Mouse (Mus musculus): ENCODE measurements at regions not wholly inside any gene's neighbourhood (a gene's known extent, or its start where the extent isn't known, plus 50 kb on each side); places are given as distances from the start of the nearest gene placed in this dataset.
"Not testable (repeated sequence)": the region's sequence is repeated elsewhere in the genome, so short reads cannot be mapped to it uniquely, and the experiment has no call there.

DNA sequence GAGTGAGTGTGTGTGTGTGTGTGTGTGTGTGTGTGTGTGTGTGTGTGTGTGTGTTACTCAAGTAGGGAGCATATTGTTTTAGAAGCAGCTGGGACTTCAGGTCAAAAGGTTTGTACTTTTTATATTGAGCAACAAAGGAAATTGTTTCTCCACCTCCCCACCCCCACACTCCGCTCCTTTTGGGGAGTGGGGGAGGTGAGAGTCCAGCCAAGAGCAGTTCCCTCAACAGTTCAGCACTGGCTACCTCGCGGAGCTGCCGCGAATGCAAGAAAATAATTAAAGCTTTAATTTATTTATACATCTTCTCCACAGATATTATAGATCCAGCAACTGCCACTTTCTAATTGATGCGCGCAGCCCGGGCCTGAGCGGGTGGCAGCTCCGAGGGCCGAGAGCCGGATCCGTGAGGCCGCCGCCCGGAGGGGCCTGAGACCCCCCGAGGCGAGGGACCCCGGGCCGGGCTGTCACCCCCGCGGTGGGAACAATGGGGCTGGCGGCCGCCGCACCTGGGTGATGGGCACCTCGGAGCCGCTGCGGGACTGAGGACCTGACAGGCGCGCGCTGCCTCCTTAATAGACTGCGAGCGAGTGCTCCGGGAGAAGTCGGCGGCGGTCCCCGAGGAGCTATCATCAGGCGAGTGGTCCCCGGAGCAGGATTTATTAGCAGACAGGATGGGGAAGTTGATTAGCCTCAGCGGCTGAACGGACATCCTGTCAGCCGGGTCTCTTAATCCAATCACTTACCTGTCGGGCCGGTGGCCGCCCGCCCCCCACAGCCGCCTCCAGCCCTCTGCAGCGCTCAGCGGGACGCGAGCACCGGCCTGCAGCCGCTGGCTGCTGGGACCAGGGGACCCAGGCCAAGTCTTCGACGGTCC lies 124.4 kb downstream of the Melk start:
- intact Hi-C loops (cut with DNase I), result no loop called here
- peak in 1 of 2 experiments; percentile 13 for DNase-seq (ENCODE audit: extremely low spot score in 1 of 2, low spot score in 2 of 2)
- Histone ChIP-seq H3K27ac (no peak overlapping the region), H3K4me3 (peak overlapping the region; percentile 40)
- no peak for TF ChIP-seq CTCF (IDR thresholded peaks at IDR 0.05)

DNA sequence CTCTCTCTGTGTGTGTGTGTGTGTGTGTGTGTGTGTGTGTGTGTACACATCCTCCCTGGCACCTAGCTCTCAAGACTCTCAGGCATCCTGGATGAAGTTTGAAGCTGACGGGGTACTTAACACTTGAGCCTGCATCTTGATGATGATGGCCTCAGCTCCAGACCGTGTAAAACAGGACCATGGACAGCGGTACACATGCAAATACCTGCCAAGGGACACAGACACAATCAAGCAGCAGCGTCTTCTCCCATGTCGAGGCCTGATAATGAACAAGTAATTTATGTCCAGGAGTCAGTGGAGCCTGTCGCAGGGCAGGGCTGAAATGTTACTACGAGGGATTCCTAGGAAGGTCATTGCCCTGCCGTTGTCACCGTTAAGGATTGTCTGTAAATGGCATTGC lies 133.9 kb downstream of the Melk start:
- Histone ChIP-seq H3K27ac (no peak overlapping the region), H3K4me3 (no peak overlapping the region)
- intact Hi-C loops (cut with DNase I), result no loop called here
- no peak for TF ChIP-seq CTCF (IDR thresholded peaks at IDR 0.05)
- no peak for DNase-seq (ENCODE audit: extremely low spot score in 1 of 2, low spot score in 2 of 2)

DNA sequence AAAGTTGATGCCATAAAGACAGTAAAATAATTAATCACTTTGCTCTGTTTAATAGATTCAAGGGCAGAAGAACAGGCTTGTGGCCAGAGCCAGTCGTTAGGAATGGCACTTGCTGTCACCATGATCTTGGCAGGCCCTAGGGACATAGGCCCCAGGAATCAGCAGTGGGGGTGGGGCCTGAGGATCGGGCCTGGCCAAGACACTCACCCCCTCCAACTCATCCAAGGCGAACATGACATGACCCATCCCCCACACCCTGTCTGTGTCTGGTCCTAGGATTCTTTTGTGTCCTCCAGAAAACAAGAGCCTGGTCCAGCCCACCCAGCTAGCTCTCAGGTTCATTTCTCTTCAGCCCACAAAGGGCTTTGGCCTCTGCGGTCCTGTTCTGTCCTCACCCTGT lies 144.8 kb downstream of the Melk start:
- no peak for DNase-seq (ENCODE audit: extremely low spot score in 1 of 2, low spot score in 2 of 2)
- Histone ChIP-seq H3K27ac (no peak overlapping the region), H3K4me3 (no peak overlapping the region)
- no peak for TF ChIP-seq CTCF (IDR thresholded peaks at IDR 0.05)
- intact Hi-C loops (cut with DNase I), result no loop called here

DNA sequence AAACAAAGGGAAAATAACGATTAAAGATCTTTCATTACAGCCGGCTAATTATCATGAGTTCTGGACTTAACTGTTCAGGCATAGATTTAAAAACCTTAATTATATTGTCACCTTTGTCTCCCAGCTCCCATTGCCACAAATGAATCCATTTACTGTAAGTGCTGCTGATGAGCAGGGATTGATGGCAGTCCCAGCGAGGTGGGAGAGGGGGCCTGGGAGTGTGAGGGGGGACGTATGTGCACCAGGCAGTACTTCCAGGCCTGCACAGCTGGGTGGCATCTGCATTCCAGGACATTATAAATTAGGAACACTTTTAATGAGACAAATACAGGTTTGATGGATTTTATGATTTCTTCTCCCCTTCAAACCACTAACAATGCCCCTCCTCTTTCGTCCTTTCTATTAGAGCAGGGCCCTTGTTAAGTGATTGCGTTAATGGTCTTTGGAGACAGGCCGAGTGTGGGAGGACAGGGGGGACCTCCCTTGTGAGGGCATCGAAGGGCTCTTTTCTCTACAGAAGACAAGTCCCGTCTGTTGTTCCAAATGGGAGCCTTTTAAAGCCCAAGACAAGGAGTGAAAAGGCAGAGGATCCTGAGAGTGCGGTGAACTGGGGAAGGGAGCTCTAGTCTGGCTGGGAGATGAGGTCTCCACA lies 150.3 kb downstream of the Melk start:
- intact Hi-C loops (cut with DNase I), result no loop called here

DNA sequence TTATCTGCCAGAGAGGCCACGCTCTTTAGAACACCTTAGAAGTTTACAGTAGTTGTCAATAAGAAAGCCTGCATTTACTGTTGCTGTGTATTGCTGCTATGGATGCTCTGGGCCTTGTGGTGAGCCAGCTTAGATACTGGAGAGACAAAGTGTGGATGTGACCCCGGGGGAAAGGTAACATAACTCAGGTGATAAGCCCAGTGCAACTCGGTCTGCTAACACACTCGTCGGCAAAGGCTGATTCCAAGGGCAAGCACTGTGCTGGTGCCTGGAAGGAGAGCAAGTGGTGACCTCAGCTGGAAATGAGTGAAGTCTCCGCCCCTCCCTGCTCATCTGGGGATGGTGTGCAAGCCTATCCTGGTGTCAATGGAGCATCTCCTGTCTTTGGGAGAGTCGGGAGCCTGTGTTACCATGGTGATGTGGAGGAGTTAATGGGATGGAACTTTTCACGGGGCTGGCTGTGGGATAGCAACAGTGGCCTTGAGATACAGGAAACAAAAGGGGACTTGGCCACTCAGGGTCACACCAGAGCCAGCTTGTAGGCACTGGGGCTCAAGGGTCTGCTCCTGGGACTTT lies 151.5 kb downstream of the Melk start:
- DNase-seq (ENCODE audit: extremely low spot score in 1 of 2, low spot score in 2 of 2), result no peak
- Histone ChIP-seq H3K27ac (no peak overlapping the region), H3K4me3 (no peak overlapping the region)
- intact Hi-C loops (cut with DNase I), result no loop called here
- no peak for TF ChIP-seq CTCF (IDR thresholded peaks at IDR 0.05)

More for the DNA sequence above, 150.3 kb downstream of the Melk start:
- no peak for DNase-seq (ENCODE audit: extremely low spot score in 1 of 2, low spot score in 2 of 2)
- Histone ChIP-seq H3K27ac (no peak overlapping the region), H3K4me3 (no peak overlapping the region)
- no peak for TF ChIP-seq CTCF (IDR thresholded peaks at IDR 0.05)

DNA sequence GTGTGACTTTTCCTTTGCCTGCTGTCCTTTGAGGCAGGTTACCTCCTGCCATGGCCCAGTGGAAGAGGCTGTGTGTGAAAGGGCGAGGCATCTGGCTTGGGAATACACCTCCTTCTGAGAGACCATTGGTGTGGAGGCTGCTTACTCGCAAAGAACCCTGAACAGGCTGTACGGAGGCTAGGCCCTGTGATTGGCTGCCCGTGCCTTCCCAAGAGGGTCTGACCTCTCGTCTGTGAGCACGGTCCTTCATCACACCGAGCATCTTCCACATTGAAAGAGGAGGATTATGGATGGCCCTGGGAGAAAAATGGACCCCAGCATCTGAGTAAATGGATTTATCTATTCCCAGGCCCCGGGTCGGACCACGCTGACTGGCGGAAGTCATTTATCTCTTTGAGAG lies 152.9 kb downstream of the Melk start:
- TF ChIP-seq CTCF (IDR thresholded peaks at IDR 0.05), result no peak
- intact Hi-C loops (cut with DNase I), result no loop called here
- Histone ChIP-seq H3K4me3 (no peak overlapping the region), H3K27ac (no peak overlapping the region)
- no peak for DNase-seq (ENCODE audit: extremely low spot score in 1 of 2, low spot score in 2 of 2)

DNA sequence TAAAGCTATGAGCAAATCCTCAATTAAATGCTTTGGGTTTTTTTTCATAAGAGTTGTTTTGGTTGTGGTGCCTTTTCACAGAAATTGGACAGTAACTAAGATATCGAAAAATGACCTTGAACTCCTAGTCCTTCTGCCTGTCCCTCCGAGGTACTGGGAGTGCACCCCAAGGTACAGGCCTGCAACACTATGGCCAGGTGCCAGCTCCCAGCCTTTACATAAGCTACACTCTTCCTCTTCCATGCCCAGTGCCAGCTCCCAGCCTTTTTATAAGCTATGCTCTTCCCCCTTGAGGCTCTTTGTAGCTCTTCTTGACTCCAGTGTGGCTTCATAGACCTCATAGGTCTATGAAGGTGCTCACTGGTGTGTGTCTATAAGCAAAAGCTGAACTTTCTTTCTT lies 155.2 kb downstream of the Melk start:
- no peak for TF ChIP-seq CTCF (IDR thresholded peaks at IDR 0.05)
- intact Hi-C loops (cut with DNase I), result no loop called here
- H3K4me3 ChIP-seq, result no peak overlapping the region
- H3K27ac ChIP-seq, result no peak overlapping the region
- no peak for DNase-seq (ENCODE audit: extremely low spot score in 1 of 2, low spot score in 2 of 2)

DNA sequence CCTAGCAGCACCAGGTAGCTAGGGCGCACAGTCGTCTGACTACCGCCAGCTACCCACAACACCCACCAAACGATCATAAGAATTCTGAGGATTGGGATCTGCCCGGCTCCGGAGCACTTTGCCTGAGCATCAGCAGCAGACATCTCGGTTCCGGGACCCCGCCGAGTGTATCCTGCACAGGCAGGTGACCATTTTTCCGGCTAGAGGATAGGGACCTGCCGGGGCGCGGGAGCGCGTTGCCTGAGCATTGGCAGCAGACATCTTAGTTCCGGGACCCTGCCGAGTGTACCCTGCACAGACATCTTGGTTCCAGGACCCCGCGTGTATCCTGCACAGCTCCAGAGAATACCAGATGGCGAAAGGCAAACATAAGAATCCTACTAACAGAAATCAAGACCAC lies 172.8 kb downstream of the Melk start:
- intact Hi-C loops (cut with DNase I); H3K4me3 ChIP-seq; H3K27ac ChIP-seq; DNase-seq (ENCODE audit: extremely low spot score in 1 of 2, low spot score in 2 of 2): not testable (repeated sequence)

All from left cerebral cortex, adult 2 months (tissue).